In the genomic region with DNA sequence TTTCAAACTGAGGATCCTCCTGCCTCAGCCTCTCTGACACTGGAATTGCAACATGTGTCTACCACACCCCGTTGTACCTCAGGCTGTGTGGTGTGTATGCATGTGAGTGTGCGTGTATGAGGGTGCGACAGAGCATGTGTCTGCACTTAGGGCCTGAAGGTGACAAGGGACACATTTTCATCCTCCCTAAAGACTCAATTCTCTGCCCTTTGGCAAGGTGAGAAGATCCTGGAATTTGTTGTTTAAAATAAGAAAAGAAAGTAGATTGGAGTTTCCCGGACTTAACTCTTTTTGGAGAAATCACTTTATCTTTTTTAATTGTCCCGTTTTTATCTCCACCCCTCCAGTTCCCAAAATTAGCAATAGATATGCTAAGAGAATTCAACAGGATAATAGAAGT, we compare ENCODE assay signal across 24 mouse cellular contexts.
DNase-seq lines count a peak whose midpoint lies in the region; ATAC-seq and TF ChIP-seq lines count a peak whose summit lies in the region.
"Had no signal": no experiment of that assay in that cellular context is flagged by ENCODE, and none has a peak within 500 bp of the region (broad histone marks: within the 10 kb centered on the region; RNA-seq: fewer than 3 reads in every experiment).

No protein-coding gene starts in this region.

- no peak for ATAC-seq in forebrain, embryonic 13.5 days
- ATAC-seq: activated CD4-positive, CD25-positive, alpha-beta regulatory T cell, adult 4 months; forebrain, embryonic 15.5 days; Patski had no signal

- TF ChIP-seq CTCF in ES-Bruce4 (IDR thresholded peaks at IDR 0.05; ENCODE audit: low read depth, low read length), result no peak

- peak; percentile 98 for TF ChIP-seq EP300 in ES-Bruce4 (IDR thresholded peaks at IDR 0.05; ENCODE audit: insufficient read depth, low read depth, low read length)

- no peaks in the 10 kb centered on the region for H3K9me3 ChIP-seq in ES-Bruce4 (replicated peaks; ENCODE audit: control insufficient read depth, insufficient read depth, low read length, poor library complexity, severe bottlenecking)
- H3K9me3 ChIP-seq in forebrain, embryonic 13.5 days (replicated peaks), result no peaks in the 10 kb centered on the region
- H3K9me3 ChIP-seq: embryonic facial prominence, embryonic 13.5 days; embryonic facial prominence, embryonic 15.5 days; forebrain, embryonic 10.5 days; forebrain, embryonic 12.5 days; forebrain, embryonic 15.5 days had no signal

- H3K9ac ChIP-seq in ES-Bruce4 (ENCODE audit: low read depth, poor library complexity, severe bottlenecking), result no peak overlapping the region
- no peak overlapping the region for H3K9ac ChIP-seq in forebrain, embryonic 13.5 days
- H3K9ac ChIP-seq: embryonic facial prominence, embryonic 13.5 days; embryonic facial prominence, embryonic 15.5 days; forebrain, embryonic 12.5 days; forebrain, embryonic 15.5 days had no signal

- peaks cover 4% of the 10 kb centered on the region for H3K4me1 ChIP-seq in ES-Bruce4 (ENCODE audit: control insufficient read depth, insufficient read depth, low read length)
- no peaks in the 10 kb centered on the region for H3K4me1 ChIP-seq in forebrain, embryonic 13.5 days
- H3K4me1 ChIP-seq: forebrain, embryonic 12.5 days; forebrain, embryonic 15.5 days had no signal

- no peak overlapping the region for H3K4me2 ChIP-seq in forebrain, embryonic 13.5 days
- H3K4me2 ChIP-seq: embryonic facial prominence, embryonic 13.5 days; embryonic facial prominence, embryonic 15.5 days; forebrain, embryonic 12.5 days; forebrain, embryonic 15.5 days had no signal

- TF ChIP-seq POLR2A in ES-Bruce4 (IDR thresholded peaks at IDR 0.05; ENCODE audit: insufficient read depth, low read length), result no peak

- WGBS in forebrain, embryonic 13.5 days, result 88% methylated on average over 5 of the region's 5 CpGs

- H3K36me3 ChIP-seq in ES-Bruce4 (ENCODE audit: control insufficient read depth, insufficient read depth, low read length, poor library complexity, severe bottlenecking), result no peaks in the 10 kb centered on the region
- H3K36me3 ChIP-seq in forebrain, embryonic 13.5 days (ENCODE audit: poor library complexity, severe bottlenecking), result no peaks in the 10 kb centered on the region
- H3K36me3 ChIP-seq: embryonic facial prominence, embryonic 13.5 days; embryonic facial prominence, embryonic 15.5 days; forebrain, embryonic 10.5 days; forebrain, embryonic 12.5 days; forebrain, embryonic 15.5 days; G1E had no signal

- H3K27me3 ChIP-seq in ES-Bruce4 (ENCODE audit: control insufficient read depth, insufficient read depth, low read length, poor library complexity, severe bottlenecking), result no peaks in the 10 kb centered on the region
- no peaks in the 10 kb centered on the region for H3K27me3 ChIP-seq in forebrain, embryonic 13.5 days
- H3K27me3 ChIP-seq: embryonic facial prominence, embryonic 13.5 days; embryonic facial prominence, embryonic 15.5 days; forebrain, embryonic 12.5 days; forebrain, embryonic 15.5 days; Patski had no signal

- intact Hi-C loops in heart, postnatal 10 days (cut with DNase I), result no loop called here

- peak overlapping the region; percentile 76 for H3K27ac ChIP-seq in ES-Bruce4 (ENCODE audit: insufficient read depth, low read length)
- H3K27ac ChIP-seq in forebrain, embryonic 13.5 days, result no peak overlapping the region
- H3K27ac ChIP-seq: embryonic facial prominence, embryonic 13.5 days; embryonic facial prominence, embryonic 15.5 days; forebrain, embryonic 10.5 days; forebrain, embryonic 12.5 days; forebrain, embryonic 15.5 days had no signal

- H3K4me3 ChIP-seq in ES-Bruce4 (ENCODE audit: low read depth, low read length), result no peak overlapping the region
- H3K4me3 ChIP-seq in forebrain, embryonic 13.5 days, result no peak overlapping the region
- H3K4me3 ChIP-seq: embryonic facial prominence, embryonic 13.5 days; embryonic facial prominence, embryonic 15.5 days; erythroblast, embryonic 14.5 days; forebrain, embryonic 10.5 days; forebrain, embryonic 12.5 days; forebrain, embryonic 15.5 days had no signal

- peak; percentile 95 for DNase-seq in ES-CJ7 (ENCODE audit: low read depth, low spot score)
- peak; percentile 81 for DNase-seq in R1 (ENCODE audit: low read depth, low spot score)
- no peak for DNase-seq in heart, postnatal 10 days
- DNase-seq in layer of hippocampus, adult 9-10 months (ENCODE audit: low spot score), result no peak
- DNase-seq: adrenal gland, adult 8-10 months; adrenal gland, postnatal 14 days; adrenal gland, postnatal 36 days; cerebellum, adult 11-12 months; cerebellum, adult 8-10 months; cerebellum, adult 9-11 months; cerebellum, postnatal 14 days; cerebellum, postnatal 36 days; embryo, embryonic 11 days had no signal

Comparison
In these comparisons a context has a peak if more than half of its experiments do, and no peak if none do; other contexts are left out.
1. DNase-seq: peak in ES-CJ7 (single experiment) and R1 (single experiment); none in heart, postnatal 10 days (0 of 2) and layer of hippocampus, adult 9-10 months (single experiment).